Mouse (Mus musculus) heart, postnatal 0 days (tissue): ENCODE measurements around the gene Hexim2. TPM values are rescaled to one million over a fixed set of nuclear protein-coding genes. Genes with fewer than 3 reads are reported as not detected.

Source experiments
- ATAC-seq: fragments of 200-750 bp; cut with Nextera tagmentation; 2 replicates; pipeline ENCODE4 v1.8.0; 2017; ENCODE audit warnings: low read depth, moderate number of reproducible peaks, moderate library complexity; ENCODE audit not compliant: insufficient read depth
- DNase-seq: peaks from one replicate; pipeline ENCODE4 v3.0.0-alpha.2; 2016; ENCODE audit warnings: low spot score
- H3K27ac ChIP-seq: fragments of 300-500 bp; sonication (generic); 2 replicates; pipeline ENCODE4 v1.5.1; 2014; ENCODE audit warnings: low read depth, mild to moderate bottlenecking
- H3K27me3 ChIP-seq: fragments of 300-500 bp; sonication (generic); 2 replicates; pipeline ENCODE4 v1.6.1; 2014; ENCODE audit warnings: low read length, mixed read lengths; ENCODE audit not compliant: control insufficient read depth, insufficient read depth
- H3K36me3 ChIP-seq: fragments of 300-500 bp; sonication (generic); replicated peaks from 2 replicates; pipeline ENCODE4 v1.6.1; 2014; ENCODE audit warnings: low read length, mixed read lengths; ENCODE audit not compliant: control insufficient read depth, insufficient read depth
- H3K4me1 ChIP-seq: fragments of 300-500 bp; sonication (generic); 2 replicates; pipeline ENCODE4 v1.6.1; 2014; ENCODE audit warnings: antibody characterized with exemption; ENCODE audit not compliant: control insufficient read depth, insufficient read depth
- H3K4me2 ChIP-seq: fragments of 300-500 bp; sonication (generic); 2 replicates; pipeline ENCODE4 v1.6.1; 2014; ENCODE audit warnings: low read depth, mild to moderate bottlenecking, low read length, moderate library complexity
- H3K4me3 ChIP-seq: fragments of 300-500 bp; sonication (generic); 2 replicates; pipeline ENCODE4 v1.5.1; 2014; ENCODE audit warnings: low read depth, low read length
- H3K9ac ChIP-seq: fragments of 300-500 bp; sonication (generic); replicated peaks from 2 replicates; pipeline ENCODE4 v1.6.1; 2014; ENCODE audit warnings: low read depth, low read length, mixed read lengths
- H3K9me3 ChIP-seq: fragments of 300-500 bp; sonication (generic); replicated peaks from 2 replicates; pipeline ENCODE4 v1.6.1; 2016; ENCODE audit warnings: low read length; ENCODE audit not compliant: control insufficient read depth
- CTCF ChIP-seq: IDR thresholded peaks from 2 replicates; pipeline ENCODE4 v1.5.1; 2016; ENCODE audit warnings: antibody characterized with exemption, control low read depth, low read depth
- EP300 ChIP-seq: IDR thresholded peaks from 2 replicates; pipeline ENCODE4 v1.6.1; 2016; ENCODE audit warnings: antibody characterized with exemption, low read depth
- WGBS: fragments of 180-500 bp; shearing (Covaris S2); extraction: QIAGEN DNeasy Blood & Tissue Kit; methylation state at CpG from one replicate; pipeline ENCODE4 v1.1.7; 2014; 5-methylcytosine and 5-hydroxymethylcytosine counted together
- polyA plus RNA-seq: library from polyadenylated mRNA; unstranded; fragments of >200 nt; fragmentation: Nextera tagmentation; extraction: Ambion mirVana; gene quantifications from 2 replicates; pipeline ENCODE4 v1.2.1, GENCODE M21; 2015
- total RNA-seq: library from RNA; depleted of rRNA; stranded (reverse); fragments of >200 nt; gene quantifications from 2 replicates; pipeline ENCODE4 v1.2.3, GENCODE M21; 2014; ENCODE audit warnings: low replicate concordance

Hexim2 gene
- total and polyA plus RNA-seq, 2 experiments from 2014 or later = 1.6 to 4.2 TPM

- H3K27me3 ChIP-seq = peaks cover 26% of the 10 kb centered on the region
- TF ChIP-seq CTCF (no peak), EP300 (no peak)
- no peaks in the 10 kb centered on the region for H3K9me3 ChIP-seq
- peak within 1 kb of the TSS; percentile 13; the same call in 1 of the 2 replicates for H3K27ac ChIP-seq
- ATAC-seq = peak; percentile 47; the same call in 1 of the 2 replicates
- 1% methylated on average over 55 of the region's 84 CpGs for WGBS
- H3K4me1 ChIP-seq = 0 out of 2 replicates have a peak, but pooled peaks cover 7% of the 10 kb centered on the region
- peak within 1 kb of the TSS; percentile 74 for H3K4me3 ChIP-seq
- peak within 1 kb of the TSS; percentile 70 for H3K9ac ChIP-seq
- no peak for DNase-seq
- no peaks in the 10 kb centered on the region for H3K36me3 ChIP-seq
- H3K4me2 ChIP-seq = peak within 1 kb of the TSS; percentile 99
These were observed 38.5 kb downstream of the Hexim2 start, which contains the start of gene Fmnl1 for GRCm38 (mm10) chr11:103170494-103171285. Gene Fmnl1, plus strand, starts transcription at chr11:103171107.

DNA sequence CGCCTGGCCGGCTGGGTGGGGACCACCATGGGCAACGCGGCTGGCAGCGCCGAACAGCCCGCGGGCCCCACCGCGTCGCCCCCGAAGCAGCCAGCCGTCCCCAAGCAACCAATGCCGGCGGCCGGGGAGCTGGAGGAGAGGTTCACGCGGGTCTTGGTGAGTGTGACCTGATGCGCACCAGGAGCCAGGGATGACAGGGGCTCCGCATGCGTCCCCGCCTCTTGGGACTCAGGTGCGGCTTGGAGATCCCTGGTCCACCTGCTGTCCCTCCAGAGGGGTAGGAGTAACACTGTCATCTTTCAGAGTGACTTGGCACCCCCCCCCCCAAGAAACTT, 39.0 kb downstream of the Hexim2 start:
- Histone ChIP-seq H3K4me3 (peak overlapping the region; percentile 74), H3K4me2 (peak overlapping the region; percentile 99), H3K27ac (peak overlapping the region; percentile 13; the same call in 1 of the 2 replicates), H3K9me3 (no peaks in the 10 kb centered on the region), H3K9ac (peak overlapping the region; percentile 70), H3K36me3 (no peaks in the 10 kb centered on the region), H3K4me1 (0 out of 2 replicates have a peak, but pooled peaks cover 7% of the 10 kb centered on the region), H3K27me3 (peaks cover 26% of the 10 kb centered on the region)
- WGBS = 2% methylated on average over 18 of the region's 23 CpGs
- DNase-seq (no peak), ATAC-seq (no peak)
- TF ChIP-seq CTCF (no peak), EP300 (no peak)

- 0 out of 2 replicates have a peak overlapping the region, but pooled peaks have one; percentile 0 for H3K27ac ChIP-seq
- peak overlapping the region; percentile 99 for H3K4me2 ChIP-seq
- H3K27me3 ChIP-seq = peaks cover 26% of the 10 kb centered on the region
- H3K9ac ChIP-seq = peak overlapping the region; percentile 70; the same call in 1 of the 2 replicates
- TF ChIP-seq EP300 = no peak
- TF ChIP-seq CTCF = no peak
- H3K4me1 ChIP-seq = 0 out of 2 replicates have a peak, but pooled peaks cover 9% of the 10 kb centered on the region
- 55% methylated on average over 9 of the region's 9 CpGs for WGBS
- ATAC-seq = no peak
- no peaks in the 10 kb centered on the region for H3K9me3 ChIP-seq
- DNase-seq = no peak
- peak overlapping the region; percentile 74 for H3K4me3 ChIP-seq
- no peaks in the 10 kb centered on the region for H3K36me3 ChIP-seq
These were observed 39.6 kb downstream of the Hexim2 start for GRCm38 (mm10) chr11:103171703-103172391.

GRCm38 (mm10) chr11:103172392-103173040, 40.3 kb downstream of the Hexim2 start:
- Histone ChIP-seq H3K36me3 (no peaks in the 10 kb centered on the region), H3K4me2 (peak overlapping the region; percentile 99; the same call in 1 of the 2 replicates), H3K27ac (0 out of 2 replicates have a peak overlapping the region, but pooled peaks have one; percentile 0), H3K4me3 (peak overlapping the region; percentile 74; the same call in 1 of the 2 replicates), H3K27me3 (peaks cover 26% of the 10 kb centered on the region), H3K9ac (no peak overlapping the region), H3K9me3 (no peaks in the 10 kb centered on the region), H3K4me1 (0 out of 2 replicates have a peak, but pooled peaks cover 16% of the 10 kb centered on the region)
- WGBS = 55% methylated on average over 6 of the region's 6 CpGs
- no peak for ATAC-seq
- TF ChIP-seq CTCF (no peak), EP300 (no peak)
- DNase-seq = no peak

DNA sequence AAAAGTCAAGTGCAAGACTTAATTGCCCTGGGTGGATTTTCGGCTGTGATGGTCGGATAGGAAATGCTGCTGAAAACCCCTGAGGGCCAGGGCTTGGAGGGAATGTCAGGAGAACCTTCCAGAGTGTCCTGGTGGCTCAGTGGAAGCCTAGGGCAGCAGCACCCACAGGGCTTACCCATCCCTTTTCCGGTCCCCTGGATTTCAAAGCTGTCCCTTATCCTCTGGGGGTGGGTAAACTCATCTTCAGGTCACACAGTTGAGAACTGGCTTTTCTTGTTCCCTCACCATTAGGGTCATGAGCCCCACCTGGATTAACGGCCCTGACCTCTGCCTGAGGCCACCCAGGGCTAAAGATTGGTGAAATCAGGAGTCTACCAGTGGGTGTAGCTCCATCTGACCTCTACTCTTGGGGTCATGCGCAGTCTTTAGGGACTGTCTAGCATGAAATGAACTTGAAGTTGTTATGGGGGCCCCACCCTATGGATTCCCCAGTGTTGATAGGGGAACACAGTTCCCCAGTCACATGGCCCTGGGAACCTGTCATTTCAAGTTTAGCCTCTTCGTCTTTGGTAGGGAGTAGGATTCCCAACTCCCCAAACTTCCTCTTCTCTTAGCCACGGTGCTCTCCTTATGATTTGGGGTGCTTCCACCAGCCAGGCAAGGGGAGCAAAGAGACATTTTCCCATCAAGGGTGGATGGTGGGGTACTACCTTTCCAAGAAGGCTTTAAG, 41.0 kb downstream of the Hexim2 start:
- Histone ChIP-seq H3K4me1 (0 out of 2 replicates have a peak, but pooled peaks cover 23% of the 10 kb centered on the region), H3K9ac (no peak overlapping the region), H3K4me3 (no peak overlapping the region; the same call in 1 of the 2 replicates), H3K9me3 (no peaks in the 10 kb centered on the region), H3K27ac (no peak overlapping the region), H3K36me3 (no peaks in the 10 kb centered on the region), H3K4me2 (peak overlapping the region; percentile 99; the same call in 1 of the 2 replicates), H3K27me3 (peaks cover 26% of the 10 kb centered on the region)
- 90% methylated on average over 7 of the region's 7 CpGs for WGBS
- no peak for DNase-seq
- no peak for ATAC-seq
- no peak for TF ChIP-seq EP300
- TF ChIP-seq CTCF = no peak
